Mouse (Mus musculus): ENCODE measurements around the gene Pbld1. TPM values are rescaled to one million over a fixed set of nuclear protein-coding genes. Genes with fewer than 3 reads are reported as not detected.

The Pbld1 gene
- total and polyA plus RNA-seq, 3 experiments, result 0.47 to 0.50 TPM; not detected in 1

DNA sequence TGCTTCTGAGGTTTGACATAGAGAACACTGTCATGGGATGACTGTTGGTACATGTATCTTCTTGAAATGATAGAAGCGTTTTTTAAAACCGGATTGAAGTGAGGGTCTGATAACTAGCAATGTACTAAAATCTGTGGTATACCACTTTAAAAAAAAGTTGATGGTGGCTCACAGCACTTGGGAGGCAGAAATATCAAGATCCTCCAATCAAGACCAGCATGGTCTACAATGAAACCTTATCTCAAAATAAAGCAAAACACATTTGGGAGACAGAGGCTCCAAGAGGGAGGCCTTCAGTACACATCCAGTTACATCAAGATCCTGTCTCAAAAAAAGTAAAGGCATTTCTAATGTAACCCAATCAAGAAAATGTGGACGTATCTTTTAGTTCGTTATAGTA, 38.3 kb upstream of the Pbld1 start (continued):
- TF ChIP-seq SMC3 (IDR thresholded peaks at IDR 0.05; ENCODE audit: low read depth, low read length) (no peak), POLR2AphosphoS2 (IDR thresholded peaks at IDR 0.05; ENCODE audit: low read length) (no peak)

- Histone ChIP-seq H3K36me3 (ENCODE audit: control insufficient read depth in 1 of 2, insufficient read depth in 2 of 2, low read length in 2 of 2) (peaks cover 9 to 29% of the 10 kb centered on the region in 2 experiments; a peak in 3 of 4 replicates), H3K79me2 (ENCODE audit: control insufficient read depth, insufficient read depth, low read length, poor library complexity) (peaks cover 45% of the 10 kb centered on the region), H3K4me3 (ENCODE audit: control insufficient read depth in 1 of 2, insufficient read depth in 1 of 2, low read depth in 2 of 2, low read length in 2 of 2) (peak overlapping the region; percentile 91 to 97), H3K27me3 (ENCODE audit: control insufficient read depth in 1 of 2, insufficient read depth in 2 of 2, low read length in 2 of 2) (no peaks in the 10 kb centered on the region), H3K4me1 (ENCODE audit: control insufficient read depth in 1 of 2, insufficient read depth in 2 of 2, low read length in 2 of 2) (peaks cover 2 to 12% of the 10 kb centered on the region in 2 experiments), H3K9ac (ENCODE audit: control insufficient read depth, low read depth, low read length, poor library complexity, severe bottlenecking) (peak overlapping the region; percentile 98), H3K9me3 (replicated peaks; ENCODE audit: insufficient read depth, low read length) (no peaks in the 10 kb centered on the region), H3K27ac (ENCODE audit: control insufficient read depth, low read depth, low read length) (peak overlapping the region; percentile 97)
- peak; percentile 51 for DNase-seq (ENCODE audit: low read depth, low spot score)
- TF ChIP-seq SMC3 (IDR thresholded peaks at IDR 0.05; ENCODE audit: low read depth, low read length) (no peak), CHD1 (IDR thresholded peaks at IDR 0.05; ENCODE audit: low read depth, low read length) (0 out of 2 replicates have a peak, but pooled peaks have one; percentile 6), MXI1 (IDR thresholded peaks at IDR 0.05; ENCODE audit: low read depth, low read length) (no peak), KAT2A (conservative IDR thresholded peaks at IDR 0.05; ENCODE audit: low read depth, low read length) (no peak)
Observed at GRCm38 (mm10) chr10:63022541-63023120, 37.3 kb upstream of the Pbld1 start.

- peak; percentile 62 for DNase-seq (ENCODE audit: low read depth, low spot score)
- H3K27ac ChIP-seq (ENCODE audit: control insufficient read depth, low read depth, low read length), result peak overlapping the region; percentile 97
- peak overlapping the region; percentile 98 for H3K9ac ChIP-seq (ENCODE audit: control insufficient read depth, low read depth, low read length, poor library complexity, severe bottlenecking)
- peaks cover 3 to 29% of the 10 kb centered on the region in 2 experiments; a peak in 3 of 4 replicates for H3K36me3 ChIP-seq (ENCODE audit: control insufficient read depth in 1 of 2, insufficient read depth in 2 of 2, low read length in 2 of 2)
- H3K9me3 ChIP-seq (replicated peaks; ENCODE audit: insufficient read depth, low read length), result no peaks in the 10 kb centered on the region
- peak overlapping the region; percentile 91 to 97 for H3K4me3 ChIP-seq (ENCODE audit: control insufficient read depth in 1 of 2, insufficient read depth in 1 of 2, low read depth in 2 of 2, low read length in 2 of 2)
- H3K27me3 ChIP-seq (ENCODE audit: control insufficient read depth in 1 of 2, insufficient read depth in 2 of 2, low read length in 2 of 2), result no peaks in the 10 kb centered on the region
- TF ChIP-seq MXI1 (IDR thresholded peaks at IDR 0.05; ENCODE audit: low read depth, low read length) (no peak), MAZ (IDR thresholded peaks at IDR 0.05; ENCODE audit: low read depth, low read length) (peak; percentile 35; the same call in 1 of the 2 replicates), E2F4 (IDR thresholded peaks at IDR 0.05; ENCODE audit: borderline replicate concordance, low read depth, low read length) (no peak)
- peaks cover 2 to 12% of the 10 kb centered on the region in 2 experiments for H3K4me1 ChIP-seq (ENCODE audit: control insufficient read depth in 1 of 2, insufficient read depth in 2 of 2, low read length in 2 of 2)
- H3K79me2 ChIP-seq (ENCODE audit: control insufficient read depth, insufficient read depth, low read length, poor library complexity), result peaks cover 43% of the 10 kb centered on the region
Observed at GRCm38 (mm10) chr10:63023121-63023748, 36.7 kb upstream of the Pbld1 start.

DNA sequence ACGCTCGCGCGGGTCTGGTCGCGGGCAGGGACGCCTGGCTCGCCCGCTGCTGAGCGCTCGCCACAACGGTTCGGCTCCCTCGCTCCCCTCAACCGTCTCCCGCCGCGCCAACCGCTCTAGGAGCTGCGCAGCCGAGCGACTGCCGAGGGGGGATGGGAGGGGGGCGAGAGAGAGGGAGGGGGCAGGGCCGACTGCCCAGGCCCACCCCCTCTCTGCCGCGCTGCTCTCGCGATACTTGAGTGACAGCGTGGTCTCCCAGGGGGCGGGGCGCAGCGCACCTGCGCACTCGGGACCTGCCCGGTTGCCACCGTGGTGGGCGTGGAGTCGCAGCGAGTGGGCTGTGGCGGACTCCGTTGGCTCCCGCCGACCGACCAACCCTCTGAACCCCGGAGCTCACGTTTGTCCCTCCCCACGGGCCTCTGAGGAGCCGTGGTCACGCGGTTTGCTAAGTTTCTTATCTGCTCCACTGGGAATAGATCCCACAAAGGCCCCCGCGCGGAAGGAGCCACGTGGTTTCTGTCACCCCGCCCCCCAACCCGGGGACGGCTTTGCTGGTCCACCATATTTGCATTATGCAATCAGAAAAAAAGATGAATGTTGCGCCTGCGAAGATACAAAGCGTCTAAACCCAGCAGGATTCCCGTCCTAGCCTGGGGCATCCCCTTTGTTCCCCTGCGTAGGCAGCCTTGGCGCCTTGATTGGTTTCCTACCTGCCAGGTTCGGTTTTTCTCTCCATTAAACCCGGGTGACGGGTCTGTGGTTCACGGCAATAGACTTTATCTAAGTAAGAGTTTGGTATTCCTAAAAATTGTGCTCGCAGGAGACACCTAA, 36.0 kb upstream of the Pbld1 start, which contains the start of the genes Hnrnph3 and Pbld2:
TSS of gene Hnrnph3 (minus strand) at position 469 of the 831 bp plus-strand sequence.
TSS of gene Pbld2 (plus strand) at position 567 of the 831 bp plus-strand sequence.
- Histone ChIP-seq H3K9me3 (replicated peaks; ENCODE audit: insufficient read depth, low read length) (no peaks in the 10 kb centered on the region), H3K4me1 (ENCODE audit: control insufficient read depth in 1 of 2, insufficient read depth in 2 of 2, low read length in 2 of 2) (peaks cover 2 to 12% of the 10 kb centered on the region in 2 experiments), H3K4me3 (ENCODE audit: control insufficient read depth in 1 of 2, insufficient read depth in 1 of 2, low read depth in 2 of 2, low read length in 2 of 2) (peak within 1 kb of the TSS; percentile 91 to 97), H3K79me2 (ENCODE audit: control insufficient read depth, insufficient read depth, low read length, poor library complexity) (peaks cover 40% of the 10 kb centered on the region), H3K36me3 (ENCODE audit: control insufficient read depth in 1 of 2, insufficient read depth in 2 of 2, low read length in 2 of 2) (peaks cover 0 to 29% of the 10 kb centered on the region in 2 experiments; a peak in 2 of 4 replicates), H3K9ac (ENCODE audit: control insufficient read depth, low read depth, low read length, poor library complexity, severe bottlenecking) (peak within 1 kb of the TSS; percentile 98), H3K27me3 (ENCODE audit: control insufficient read depth in 1 of 2, insufficient read depth in 2 of 2, low read length in 2 of 2) (no peaks in the 10 kb centered on the region), H3K27ac (ENCODE audit: control insufficient read depth, low read depth, low read length) (peak within 1 kb of the TSS; percentile 98)
- DNase-seq (ENCODE audit: low read depth, low spot score), result peak; percentile 97
- peak in 1 of 2 experiments; percentile 57; a peak in 1 of 4 replicates for TF ChIP-seq USF2 (IDR thresholded peaks at IDR 0.05; ENCODE audit: borderline replicate concordance in 1 of 2, insufficient read depth in 1 of 2, low read depth in 1 of 2, low read length in 2 of 2)
- no peak for TF ChIP-seq JUND (IDR thresholded peaks at IDR 0.05; ENCODE audit: low read depth, low read length)
- peak; percentile 34; the same call in 1 of the 2 replicates for TF ChIP-seq MYB (IDR thresholded peaks at IDR 0.05; ENCODE audit: low read depth, low read length)
- TF ChIP-seq MEF2A (IDR thresholded peaks at IDR 0.05; ENCODE audit: extremely low read depth, insufficient replicate concordance, low read depth, low read length, poor library complexity, severe bottlenecking), result no peak; the same call in 1 of the 2 replicates
- TF ChIP-seq KAT2A (conservative IDR thresholded peaks at IDR 0.05; ENCODE audit: low read depth, low read length), result no peak; the same call in 1 of the 2 replicates
- TF ChIP-seq TBP (IDR thresholded peaks at IDR 0.05; ENCODE audit: low read depth, low read length), result peak; percentile 96
- TF ChIP-seq ZC3H11A (IDR thresholded peaks at IDR 0.05; ENCODE audit: low read depth, low read length), result no peak
- no peak; the same call in 1 of the 2 replicates for TF ChIP-seq CHD1 (IDR thresholded peaks at IDR 0.05; ENCODE audit: low read depth, low read length)
- no peak for TF ChIP-seq MAFK (IDR thresholded peaks at IDR 0.05; ENCODE audit: borderline replicate concordance, low read depth, low read length)
- peak; percentile 93 for TF ChIP-seq USF1 (IDR thresholded peaks at IDR 0.05; ENCODE audit: low read depth, low read length)
- TF ChIP-seq POLR2AphosphoS2 (IDR thresholded peaks at IDR 0.05; ENCODE audit: low read length), result peak; percentile 36
- TF ChIP-seq ZMIZ1 (IDR thresholded peaks at IDR 0.05; ENCODE audit: low read depth, low read length), result peak; percentile 73
- TF ChIP-seq CHD2 (IDR thresholded peaks at IDR 0.05; ENCODE audit: low read length), result peak; percentile 97
- TF ChIP-seq POLR2A (IDR thresholded peaks at IDR 0.05; ENCODE audit: control insufficient read depth in 1 of 2, insufficient read depth in 1 of 2, low read depth in 1 of 2, low read length in 2 of 2, poor library complexity in 1 of 2), result peak; percentile 86 to 88; a peak in 3 of 4 replicates
